Mouse (Mus musculus) midbrain, embryonic 14.5 days (tissue): ENCODE data around the gene Pemt. TPM values are rescaled to one million over a fixed set of nuclear protein-coding genes. Genes with fewer than 3 reads are reported as not detected.

Experiments used
- polyA plus RNA-seq: library from polyadenylated mRNA; unstranded; fragments of >200 nt; fragmentation: Nextera tagmentation; extraction: Ambion mirVana; gene quantifications from 2 replicates; pipeline ENCODE4 v1.2.1, GENCODE M21; 2014

Pemt gene
- polyA plus RNA-seq, 1 experiment from 2014 or later: 6.0 TPM

Other genes starting within 250 kb of the Pemt start
- gene Flcn, start 236.5 kb downstream of the Pemt start, polyA plus RNA-seq: 35.9 and 41.1 TPM in 2 replicates
- 68.2 and 73.5 TPM in 2 replicates for gene Nt5m, start 207.0 kb downstream of the Pemt start, polyA plus RNA-seq
- gene Cops3, start 206.7 kb downstream of the Pemt start, polyA plus RNA-seq: 200 and 213 TPM in 2 replicates
- gene Med9, start 98.3 kb downstream of the Pemt start, polyA plus RNA-seq: 30.7 and 31.4 TPM in 2 replicates
- gene Rasd1, start 81.5 kb downstream of the Pemt start, polyA plus RNA-seq: 0.51 and 1.0 TPM in 2 replicates
- 37.7 and 39.9 TPM in 2 replicates for gene Rai1, start 58.5 kb upstream of the Pemt start, polyA plus RNA-seq
- 34.5 and 35.2 TPM in 2 replicates for gene Srebf1, start 176.1 kb upstream of the Pemt start, polyA plus RNA-seq